Mouse (Mus musculus) CD8-positive naive resting alpha-beta T cell, adult 2 months (primary cell): ENCODE data around the gene Sumo1.
"Not testable (repeated sequence)": the region's sequence is repeated elsewhere in the genome, so short reads cannot be mapped to it uniquely, and the experiment has no call there.

ENCODE experiments used
- DNase-seq, 2 experiments: peaks; one replicate each; pipeline ENCODE4 v3.0.0; 2022; ENCODE audit warnings: low read depth in 2 of 2, low spot score in 2 of 2

Gene Sumo1

GRCm38 (mm10) chr1:59670641-59671168 is at the start of gene Sumo1:
Gene Sumo1 (minus strand): TSS chr1:59670834.
- DNase-seq, result peak; percentile 70 to 79

GRCm38 (mm10) chr1:59719900-59720299 is 49.3 kb upstream of the Sumo1 start:
- peak; percentile 2 to 22 for DNase-seq

GRCm38 (mm10) chr1:59701766-59702165 is 31.1 kb upstream of the Sumo1 start:
- DNase-seq, result no peak

GRCm38 (mm10) chr1:59698207-59698606 is 27.6 kb upstream of the Sumo1 start:
- DNase-seq, result no peak

GRCm38 (mm10) chr1:59697751-59698150 is 27.1 kb upstream of the Sumo1 start:
- DNase-seq, result no peak

- DNase-seq, result no peak
These were observed 19.8 kb upstream of the Sumo1 start for GRCm38 (mm10) chr1:59690467-59690866.

- DNase-seq, result no peak
These were observed 16.9 kb upstream of the Sumo1 start for GRCm38 (mm10) chr1:59687493-59687892.

GRCm38 (mm10) chr1:59684819-59685755 is 14.5 kb upstream of the Sumo1 start, which contains the start of gene Nop58:
Gene Nop58 (plus strand): TSS chr1:59684971.
- DNase-seq, result peak; percentile 84

- peak; percentile 11 to 39 for DNase-seq
These were observed 13.5 kb upstream of the Sumo1 start for GRCm38 (mm10) chr1:59683926-59684818.

- DNase-seq, result no peak
These were observed 3.0 kb upstream of the Sumo1 start for GRCm38 (mm10) chr1:59673661-59674060.

GRCm38 (mm10) chr1:59669962-59670630 is 538 bp downstream of the Sumo1 start:
- peak; percentile 14 to 39 for DNase-seq

- DNase-seq, result no peak
These were observed 1.8 kb downstream of the Sumo1 start for GRCm38 (mm10) chr1:59668871-59669270.

GRCm38 (mm10) chr1:59663456-59664135 is 7.0 kb downstream of the Sumo1 start:
- DNase-seq, result no peak

- no peak for DNase-seq
These were observed 14.1 kb downstream of the Sumo1 start for GRCm38 (mm10) chr1:59656244-59657171.

GRCm38 (mm10) chr1:59653243-59653911 is 17.3 kb downstream of the Sumo1 start:
- no peak for DNase-seq

GRCm38 (mm10) chr1:59651201-59651819 is 19.3 kb downstream of the Sumo1 start:
- no peak for DNase-seq

GRCm38 (mm10) chr1:59646502-59646901 is 24.1 kb downstream of the Sumo1 start:
- DNase-seq, result not testable (repeated sequence)

- no peak for DNase-seq
These were observed 28.1 kb downstream of the Sumo1 start for GRCm38 (mm10) chr1:59642488-59642887.
